Mouse (Mus musculus) heart, adult 11 months (tissue): ENCODE measurements at regions not wholly inside any gene's neighbourhood (a gene's known extent, or its start where the extent isn't known, plus 50 kb on each side); places are given as distances from the start of the nearest gene placed in this dataset.

Source experiments
- DNase-seq: peaks from one replicate; pipeline ENCODE4 v3.0.0; 2022

- no peak for DNase-seq
Measured at GRCm38 (mm10) chr12:16374331-16374996, 236.3 kb downstream of the Lpin1 start.

DNA sequence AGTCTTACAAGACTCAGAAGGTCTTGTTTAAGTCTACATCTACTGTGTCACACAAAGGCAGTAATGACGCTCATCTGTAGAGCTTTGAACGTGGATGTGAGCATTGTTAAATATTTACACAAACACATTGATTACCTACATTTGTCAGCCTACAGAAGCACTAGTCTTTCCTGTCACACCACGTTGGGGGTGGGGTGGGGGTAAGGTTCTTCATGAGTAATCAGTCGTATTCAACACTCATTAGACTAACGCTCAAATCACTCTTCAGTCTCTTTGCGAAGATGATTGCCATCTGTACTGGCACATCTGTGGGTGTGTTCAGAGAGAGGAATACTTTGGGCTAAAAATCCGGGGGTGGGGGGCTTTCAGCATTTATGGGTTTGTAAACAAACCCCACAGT is 240.7 kb downstream of the Lpin1 start:
- peak; percentile 59 for DNase-seq

- DNase-seq = no peak
Measured at GRCm38 (mm10) chr12:16362341-16362740, 248.4 kb downstream of the Lpin1 start.

DNA sequence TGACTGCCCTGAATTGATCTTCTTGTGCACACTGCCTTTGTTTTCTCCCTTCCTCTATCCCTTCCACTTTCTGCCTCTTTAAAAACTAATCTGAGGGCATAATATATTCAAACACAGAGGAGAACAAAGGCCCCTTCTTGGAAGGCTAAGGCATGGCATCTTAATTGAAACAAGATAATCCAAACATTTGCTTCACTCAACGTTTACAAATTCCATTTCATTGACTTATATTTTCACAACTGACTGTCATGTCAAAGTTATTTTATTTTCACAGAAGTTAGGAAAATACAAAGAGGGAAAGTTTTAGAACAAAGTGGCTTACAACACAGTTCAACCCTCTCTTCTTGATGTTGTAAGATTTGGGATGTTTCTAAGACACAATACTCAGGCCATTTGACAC is 251.9 kb downstream of the Lpin1 start:
- DNase-seq = no peak

DNA sequence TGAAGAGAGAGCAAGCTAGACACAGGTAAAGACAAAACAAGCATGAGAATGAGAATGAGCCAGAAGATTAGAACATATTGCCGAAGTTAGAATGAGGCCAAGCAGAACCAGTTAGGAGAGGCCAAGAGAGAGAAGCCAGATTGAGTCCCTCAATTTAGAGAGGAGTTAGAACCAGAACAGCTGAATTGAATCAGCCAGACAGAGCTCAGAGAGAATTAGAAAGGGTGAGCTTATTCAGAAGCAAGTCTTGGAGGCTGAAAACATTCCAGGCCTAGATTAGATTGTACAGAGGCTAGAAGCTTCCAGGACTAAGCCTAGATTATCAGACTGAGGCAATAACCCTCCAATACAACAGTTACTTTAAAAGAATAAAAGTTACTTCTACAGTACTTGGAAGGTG is 256.1 kb downstream of the Lpin1 start:
- peak; percentile 72 for DNase-seq

- DNase-seq = peak; percentile 43
Measured at GRCm38 (mm10) chr12:16351751-16352150, 259.0 kb downstream of the Lpin1 start.

- no peak for DNase-seq
Measured at GRCm38 (mm10) chr12:16349310-16349709, 261.5 kb downstream of the Lpin1 start.

- DNase-seq = peak; percentile 49
Measured at GRCm38 (mm10) chr12:16344021-16344420, 266.7 kb downstream of the Lpin1 start.

DNA sequence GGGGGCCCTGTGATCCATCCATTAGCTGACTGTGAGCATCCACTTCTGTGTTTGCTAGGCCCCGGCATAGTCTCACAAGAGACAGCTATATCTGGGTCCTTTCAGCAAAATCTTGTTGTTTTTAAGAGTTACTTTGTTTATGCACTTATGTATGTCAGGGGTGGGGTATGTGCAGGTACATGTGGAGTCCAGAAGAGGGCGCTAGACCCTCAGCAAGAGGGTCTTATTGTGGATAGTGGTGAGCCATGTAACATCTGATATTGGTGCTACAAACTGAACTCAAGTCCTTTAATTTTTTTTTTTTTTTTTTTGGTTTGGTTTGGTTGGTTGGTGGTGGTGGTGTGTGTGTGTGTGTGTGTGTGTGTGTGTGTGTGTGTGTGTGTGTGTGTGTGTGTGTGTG is 268.7 kb downstream of the Lpin1 start:
- DNase-seq = peak; percentile 42

GRCm38 (mm10) chr12:16331456-16331855 is 279.3 kb downstream of the Lpin1 start:
- peak; percentile 55 for DNase-seq

DNA sequence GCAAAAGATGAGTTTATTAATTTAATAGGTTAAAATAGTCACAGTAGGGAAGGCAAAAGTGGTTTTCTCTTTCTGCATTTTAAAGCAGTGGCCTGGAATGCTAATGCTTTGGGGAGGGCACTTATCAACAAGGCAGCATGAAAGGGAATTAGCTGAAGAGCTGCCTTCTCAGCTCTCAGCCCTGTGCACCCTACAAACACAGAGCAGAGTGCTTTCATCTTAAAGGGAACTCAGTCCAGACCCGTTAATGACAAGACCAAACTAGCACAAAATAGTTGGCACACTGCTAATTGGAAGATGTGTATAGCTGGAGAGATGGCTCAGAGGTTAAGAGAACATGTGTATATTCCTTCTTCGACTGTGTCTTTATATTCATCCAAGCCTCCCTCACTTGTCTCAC is 281.6 kb downstream of the Lpin1 start:
- peak; percentile 12 for DNase-seq

- no peak for DNase-seq
Measured at GRCm38 (mm10) chr12:16320536-16321402, 290.0 kb downstream of the Lpin1 start.

DNA sequence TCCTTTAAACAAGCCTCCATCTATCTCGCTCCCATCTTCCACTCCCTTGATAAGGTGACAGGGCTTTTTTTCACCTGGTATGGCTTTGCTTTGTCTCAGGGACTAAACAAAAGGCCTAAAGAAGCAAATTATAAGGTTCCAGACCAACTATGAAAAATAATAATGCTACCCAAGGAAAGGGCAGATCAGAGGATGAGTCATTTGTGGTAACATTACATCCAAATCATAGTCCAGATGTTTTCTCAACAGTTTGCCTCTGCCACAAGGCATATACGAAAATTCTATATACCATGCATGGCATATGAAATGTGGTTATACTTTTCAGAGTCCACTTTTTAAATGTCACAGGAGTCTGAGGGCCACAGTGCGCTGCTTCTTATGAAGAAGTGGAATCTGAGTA is 302.7 kb downstream of the Lpin1 start:
- no peak for DNase-seq

GRCm38 (mm10) chr12:16304701-16305377 is 305.9 kb downstream of the Lpin1 start:
- DNase-seq = no peak

DNA sequence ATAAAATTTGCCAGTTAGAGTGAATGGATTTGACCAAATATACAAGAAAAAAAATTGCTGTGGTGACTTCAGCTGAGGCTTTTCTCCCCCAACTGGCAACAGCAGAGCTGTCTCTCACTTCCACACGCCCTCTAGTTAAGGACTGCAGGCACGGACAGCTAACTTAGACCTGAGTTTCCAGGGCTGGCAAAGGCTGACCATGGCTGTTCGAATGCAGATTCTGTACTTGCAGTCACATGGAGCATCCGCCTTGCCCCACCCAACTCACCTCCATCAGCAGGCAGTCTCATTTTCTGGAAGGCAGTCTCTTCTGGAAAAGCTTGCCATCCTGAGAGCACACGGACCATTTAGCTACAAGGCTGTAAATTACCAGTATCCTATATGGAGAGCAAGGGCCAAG is 325.7 kb downstream of the Lpin1 start:
- no peak for DNase-seq

DNA sequence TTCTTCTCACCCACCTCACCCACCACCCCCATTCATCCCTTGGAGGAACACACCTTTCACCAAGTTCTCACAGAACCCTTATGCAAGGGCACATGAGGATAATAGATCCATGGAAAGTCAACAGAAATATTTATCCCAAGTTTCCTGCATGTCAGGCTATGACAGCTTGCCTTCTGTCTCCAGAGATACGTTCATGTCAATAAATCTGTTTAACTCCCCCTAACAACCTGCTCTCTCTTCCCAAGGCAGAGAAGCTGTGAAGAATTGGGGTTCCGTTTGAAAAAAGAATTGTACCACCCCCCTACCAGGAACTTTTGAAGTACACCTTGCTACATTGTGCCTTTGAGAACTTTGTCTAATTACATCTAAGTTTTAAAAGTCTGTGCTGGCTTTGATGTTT is 331.6 kb downstream of the Lpin1 start:
- DNase-seq = no peak

GRCm38 (mm10) chr12:16277567-16278332 is 333.0 kb downstream of the Lpin1 start:
- DNase-seq = peak; percentile 57

- peak; percentile 73 for DNase-seq
Measured at GRCm38 (mm10) chr12:16277144-16277543, 333.6 kb downstream of the Lpin1 start.

GRCm38 (mm10) chr12:16276301-16276700 is 334.5 kb downstream of the Lpin1 start:
- DNase-seq = peak; percentile 37

DNA sequence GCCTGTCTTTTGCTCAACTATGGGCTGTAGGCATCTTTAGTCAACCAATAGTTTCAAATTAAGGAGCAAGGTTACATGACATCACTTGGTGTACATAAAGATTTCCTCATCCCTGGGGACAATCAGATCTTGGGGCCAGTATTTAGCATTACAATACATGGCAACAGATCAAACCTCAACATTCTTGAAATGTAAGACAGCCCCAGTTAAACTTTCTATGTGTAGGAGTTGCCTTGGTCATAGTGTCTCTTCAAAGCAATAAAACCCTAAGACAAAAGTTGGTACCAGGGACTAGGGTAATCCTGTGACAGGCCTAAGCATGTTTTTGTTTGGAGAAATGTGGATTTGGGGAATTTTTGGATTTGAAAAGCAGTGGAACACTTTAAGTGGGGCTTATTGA is 338.3 kb downstream of the Lpin1 start:
- DNase-seq = no peak

DNA sequence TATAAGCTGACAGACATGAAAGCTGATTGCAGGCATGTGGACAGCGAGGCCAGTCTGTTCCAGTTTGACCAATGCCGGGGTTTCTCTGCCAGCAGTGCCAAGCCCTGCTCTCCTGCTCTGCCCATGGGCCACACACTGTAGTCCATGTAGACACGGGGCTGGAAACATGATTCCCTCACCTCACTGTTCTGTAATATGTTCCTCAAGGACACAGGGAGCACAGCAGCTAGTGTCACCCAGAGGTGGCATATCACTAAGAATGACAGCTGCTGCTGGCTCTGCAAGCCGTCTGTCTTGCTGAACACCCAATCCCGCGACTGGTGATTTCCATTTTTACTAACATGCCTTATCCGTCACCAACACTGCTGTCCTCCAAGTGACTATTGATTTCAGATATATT is 339.9 kb downstream of the Lpin1 start:
- DNase-seq = peak; percentile 97

GRCm38 (mm10) chr12:16269706-16270105 is 341.1 kb downstream of the Lpin1 start:
- DNase-seq = no peak

DNA sequence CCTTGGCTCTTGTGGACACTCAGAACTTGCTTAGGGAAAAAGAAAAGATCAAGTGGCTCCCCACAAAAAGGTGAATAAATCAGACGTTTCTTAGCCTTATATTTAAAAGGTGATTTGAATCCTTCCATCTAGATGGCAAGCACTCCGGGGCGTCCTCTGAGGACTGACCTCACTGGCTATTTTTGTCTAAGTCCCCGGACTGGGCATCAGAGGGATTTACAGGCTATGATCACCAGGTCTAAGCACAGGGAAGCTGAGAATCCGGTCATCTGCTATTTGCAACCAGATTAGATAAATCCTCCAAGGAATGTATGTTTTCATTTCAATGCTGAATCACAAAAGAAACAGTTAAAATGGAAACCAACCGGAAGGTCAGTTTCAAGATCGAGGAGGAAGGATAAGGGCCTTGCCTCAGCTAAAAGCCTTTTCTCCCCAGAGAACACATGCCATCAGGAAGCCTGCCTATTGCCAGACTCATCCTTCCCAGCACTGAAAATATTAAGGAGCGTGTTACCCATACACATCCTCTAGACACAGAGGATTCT is 342.1 kb downstream of the Lpin1 start:
- DNase-seq = peak; percentile 87
